Comparison of ENCODE assay signal across 12 mouse cellular contexts in the genomic region with DNA sequence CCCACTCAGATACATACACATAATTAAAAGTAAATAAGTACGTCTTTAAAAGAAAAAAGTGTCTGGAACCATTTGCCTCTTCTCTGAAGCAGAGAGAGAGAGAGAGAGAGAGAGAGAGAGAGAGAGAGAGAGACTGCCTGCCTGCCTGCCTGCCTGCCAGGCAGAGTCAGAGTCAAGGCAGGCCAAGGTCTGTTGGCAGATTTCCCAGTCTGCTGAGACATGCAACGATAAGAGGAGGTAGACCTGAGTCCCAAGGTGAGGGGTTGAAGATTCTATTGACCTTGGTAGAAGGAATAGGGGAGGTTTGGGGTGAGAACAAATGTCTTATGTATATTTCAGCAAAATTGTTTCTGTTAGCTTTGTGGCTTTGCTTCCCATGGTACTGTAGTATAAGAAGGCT. TPM values are rescaled to one million over a fixed set of nuclear protein-coding genes. Genes with fewer than 3 reads are reported as not detected.
DNase-seq lines count a peak whose midpoint lies in the region; ATAC-seq and TF ChIP-seq lines count a peak whose summit lies in the region.
"Had no signal": no experiment of that assay in that cellular context is flagged by ENCODE, and none has a peak within 500 bp of the region (broad histone marks: within the 10 kb centered on the region; RNA-seq: fewer than 3 reads in every experiment).

No protein-coding gene starts in this region.

- no peak overlapping the region for H3K27ac ChIP-seq in kidney, adult 2 months (ENCODE audit: insufficient read depth, low read depth, low read length)
- H3K27ac ChIP-seq in kidney, embryonic 16.5 days (ENCODE audit: low read length) = no peak overlapping the region
- H3K27ac ChIP-seq in stomach, embryonic 15.5 days = no peak overlapping the region
- H3K27ac ChIP-seq: hindbrain, embryonic 14.5 days; neural tube, embryonic 15.5 days had no signal

- no peak for TF ChIP-seq POLR2A in kidney, adult 2 months (IDR thresholded peaks at IDR 0.05; ENCODE audit: low read depth, low read length)
- TF ChIP-seq POLR2A in brain, embryonic 14.5 days (IDR thresholded peaks at IDR 0.05; ENCODE audit: borderline replicate concordance, extremely low read depth, insufficient read depth, insufficient read length, poor library complexity, severe bottlenecking) = no peak

- DNase-seq in kidney, adult 2 months = peak; percentile 70
- DNase-seq in adrenal gland, adult (ENCODE audit: inconsistent age in 2 of 2, low spot score in 1 of 2) = peak; percentile 86 to 91
- peak; percentile 42 for DNase-seq in brain, embryonic 14.5 days (ENCODE audit: low read depth)
- no peak for DNase-seq in left cerebral cortex, adult 18-20 months (ENCODE audit: low spot score in 2 of 2)
- no peak for DNase-seq in frontal cortex, adult 2 months (ENCODE audit: extremely low spot score in 1 of 2, low spot score in 1 of 2)
- DNase-seq: lung, postnatal 10 days; thymus, postnatal 14 days had no signal

- H3K36me3 ChIP-seq in kidney, adult 2 months (ENCODE audit: control insufficient read depth, insufficient read depth, low read length) = no peaks in the 10 kb centered on the region
- no peaks in the 10 kb centered on the region for H3K36me3 ChIP-seq in kidney, embryonic 16.5 days (ENCODE audit: insufficient read depth, low read length)
- H3K36me3 ChIP-seq in stomach, embryonic 15.5 days = no peaks in the 10 kb centered on the region
- H3K36me3 ChIP-seq: neural tube, embryonic 15.5 days had no signal

- no peaks in the 10 kb centered on the region for H3K27me3 ChIP-seq in kidney, adult 2 months (replicated peaks; ENCODE audit: control insufficient read depth, insufficient read depth, low read length)
- H3K27me3 ChIP-seq in kidney, embryonic 16.5 days (ENCODE audit: insufficient read depth, low read length) = no peaks in the 10 kb centered on the region
- H3K27me3 ChIP-seq in stomach, embryonic 15.5 days (replicated peaks) = no peaks in the 10 kb centered on the region
- H3K27me3 ChIP-seq: neural tube, embryonic 15.5 days had no signal

- no peak for TF ChIP-seq CTCF in kidney, adult 2 months (conservative IDR thresholded peaks at IDR 0.05; ENCODE audit: insufficient read depth, insufficient read length, low read depth, low read length)
- TF ChIP-seq CTCF in brain, embryonic 14.5 days (IDR thresholded peaks at IDR 0.05; ENCODE audit: borderline replicate concordance, extremely low read depth, insufficient read depth, insufficient read length) = no peak

- no peak overlapping the region for H3K4me3 ChIP-seq in kidney, adult 2 months (ENCODE audit: insufficient read depth, low read depth, low read length)
- no peak overlapping the region for H3K4me3 ChIP-seq in kidney, embryonic 16.5 days (ENCODE audit: low read length)
- H3K4me3 ChIP-seq in stomach, embryonic 15.5 days (replicated peaks) = no peak overlapping the region
- H3K4me3 ChIP-seq: neural tube, embryonic 15.5 days had no signal

- H3K9me3 ChIP-seq in kidney, embryonic 16.5 days (ENCODE audit: low read length) = no peaks in the 10 kb centered on the region
- H3K9me3 ChIP-seq in stomach, embryonic 15.5 days = no peaks in the 10 kb centered on the region
- H3K9me3 ChIP-seq: neural tube, embryonic 15.5 days had no signal

- no peak overlapping the region for H3K9ac ChIP-seq in kidney, embryonic 16.5 days (replicated peaks; ENCODE audit: low read length)
- H3K9ac ChIP-seq in stomach, embryonic 15.5 days = no peak overlapping the region
- H3K9ac ChIP-seq: hindbrain, embryonic 14.5 days; neural tube, embryonic 15.5 days had no signal

- no peak overlapping the region for H3K4me2 ChIP-seq in kidney, embryonic 16.5 days (replicated peaks; ENCODE audit: low read depth, low read length)
- no peak overlapping the region for H3K4me2 ChIP-seq in stomach, embryonic 15.5 days
- H3K4me2 ChIP-seq: hindbrain, embryonic 14.5 days; neural tube, embryonic 15.5 days had no signal

- WGBS in kidney, adult 2 months = 19% methylated on average over 2 of the region's 2 CpGs
- 55% methylated on average over 2 of the region's 2 CpGs for WGBS in kidney, embryonic 16.5 days
- WGBS in stomach, embryonic 15.5 days = 35% methylated on average over 2 of the region's 2 CpGs

- ATAC-seq in kidney, embryonic 16.5 days (ENCODE audit: low FRiP score, low TSS enrichment) = no peak
- peak; percentile 53 for ATAC-seq in stomach, embryonic 15.5 days (ENCODE audit: insufficient read depth, low FRiP score, low read depth)
- ATAC-seq: midbrain, embryonic 16.5 days had no signal

- no peaks in the 10 kb centered on the region for H3K4me1 ChIP-seq in kidney, adult 2 months (ENCODE audit: control insufficient read depth, insufficient read depth, low read length)
- H3K4me1 ChIP-seq in kidney, embryonic 16.5 days (ENCODE audit: insufficient read depth, low read length) = no peaks in the 10 kb centered on the region
- no peaks in the 10 kb centered on the region for H3K4me1 ChIP-seq in stomach, embryonic 15.5 days
- H3K4me1 ChIP-seq: neural tube, embryonic 15.5 days had no signal

RNA-seq across cellular contexts. Expression of gene Slc38a11, which starts 42.9 kb away (rescaled TPM):
- polyA plus RNA-seq in kidney, adult 2 months (2012; rRNA removed) = 0.80 and 0.83 TPM in 2 replicates
- polyA plus RNA-seq in kidney, embryonic 16.5 days (2015; fragmentation: Nextera tagmentation; extraction: Ambion mirVana) = 0.62 and 0.75 TPM in 2 replicates
- 0.57 and 1.1 TPM in 2 replicates for polyA plus RNA-seq in brain, embryonic 14.5 days (2012; rRNA removed)
- 0.30 and 0.31 TPM in 2 replicates for polyA plus RNA-seq in stomach, embryonic 15.5 days (2015; fragmentation: Nextera tagmentation; extraction: Ambion mirVana)
- 1 to 10 TPM; 1.7 TPM for total RNA-seq in left cerebral cortex, adult 18-20 months (2021)
- 2.8 and 3.6 TPM in 2 replicates for polyA plus RNA-seq in frontal cortex, adult 2 months (2012; rRNA removed)

Comparison
In these comparisons a context has a peak if more than half of its experiments do, and no peak if none do; other contexts are left out.
1. DNase-seq: peak in kidney, adult 2 months (single experiment), adrenal gland, adult (2 of 2) and brain, embryonic 14.5 days (single experiment); none in left cerebral cortex, adult 18-20 months (0 of 2) and frontal cortex, adult 2 months (0 of 2).